Mouse (Mus musculus): ENCODE measurements at regions not wholly inside any gene's neighbourhood (a gene's known extent, or its start where the extent isn't known, plus 50 kb on each side); places are given as distances from the start of the nearest gene placed in this dataset.
A peak's percentile ranks its signal among the peaks of the same experiment; 100 is the strongest.

GRCm38 (mm10) chr6:141097338-141098122 lies 151.5 kb upstream of the Pde3a start:
- Histone ChIP-seq H3K27me3 (ENCODE audit: control insufficient read depth, insufficient read depth, low read length, poor library complexity, severe bottlenecking) (no peaks in the 10 kb centered on the region), H3K36me3 (ENCODE audit: control insufficient read depth, insufficient read depth, low read length, poor library complexity, severe bottlenecking) (no peaks in the 10 kb centered on the region)
- DNase-seq (ENCODE audit: low read depth, low spot score): no peak

GRCm38 (mm10) chr6:141118287-141118686 lies 130.8 kb upstream of the Pde3a start:
- Histone ChIP-seq H3K36me3 (ENCODE audit: control insufficient read depth, insufficient read depth, low read length, poor library complexity, severe bottlenecking) (no peaks in the 10 kb centered on the region), H3K27me3 (ENCODE audit: control insufficient read depth, insufficient read depth, low read length, poor library complexity, severe bottlenecking) (no peaks in the 10 kb centered on the region)
- DNase-seq (ENCODE audit: low read depth, low spot score): no peak

GRCm38 (mm10) chr6:141126614-141127396 lies 122.3 kb upstream of the Pde3a start:
- DNase-seq (ENCODE audit: low read depth, low spot score): no peak
- Histone ChIP-seq H3K36me3 (ENCODE audit: control insufficient read depth, insufficient read depth, low read length, poor library complexity, severe bottlenecking) (no peaks in the 10 kb centered on the region), H3K27me3 (ENCODE audit: control insufficient read depth, insufficient read depth, low read length, poor library complexity, severe bottlenecking) (no peaks in the 10 kb centered on the region)

GRCm38 (mm10) chr6:141129596-141129995 lies 119.5 kb upstream of the Pde3a start:
- DNase-seq (ENCODE audit: low read depth, low spot score): no peak
- no peaks in the 10 kb centered on the region for H3K27me3 ChIP-seq (ENCODE audit: control insufficient read depth, insufficient read depth, low read length, poor library complexity, severe bottlenecking)
- H3K36me3 ChIP-seq (ENCODE audit: control insufficient read depth, insufficient read depth, low read length, poor library complexity, severe bottlenecking): no peaks in the 10 kb centered on the region

- DNase-seq (ENCODE audit: low read depth, low spot score): no peak
- no peaks in the 10 kb centered on the region for H3K36me3 ChIP-seq (ENCODE audit: control insufficient read depth, insufficient read depth, low read length, poor library complexity, severe bottlenecking)
- H3K27me3 ChIP-seq (ENCODE audit: control insufficient read depth, insufficient read depth, low read length, poor library complexity, severe bottlenecking): no peaks in the 10 kb centered on the region
These were observed 114.9 kb upstream of the Pde3a start for GRCm38 (mm10) chr6:141134176-141134575.

- no peaks in the 10 kb centered on the region for H3K27me3 ChIP-seq (ENCODE audit: control insufficient read depth, insufficient read depth, low read length, poor library complexity, severe bottlenecking)
- H3K36me3 ChIP-seq (ENCODE audit: control insufficient read depth, insufficient read depth, low read length, poor library complexity, severe bottlenecking): no peaks in the 10 kb centered on the region
- DNase-seq (ENCODE audit: low read depth, low spot score): no peak
These were observed 112.2 kb upstream of the Pde3a start for GRCm38 (mm10) chr6:141136664-141137375.

GRCm38 (mm10) chr6:141141016-141141415 lies 108.1 kb upstream of the Pde3a start:
- no peaks in the 10 kb centered on the region for H3K36me3 ChIP-seq (ENCODE audit: control insufficient read depth, insufficient read depth, low read length, poor library complexity, severe bottlenecking)
- no peaks in the 10 kb centered on the region for H3K27me3 ChIP-seq (ENCODE audit: control insufficient read depth, insufficient read depth, low read length, poor library complexity, severe bottlenecking)
- no peak for DNase-seq (ENCODE audit: low read depth, low spot score)

- H3K36me3 ChIP-seq (ENCODE audit: control insufficient read depth, insufficient read depth, low read length, poor library complexity, severe bottlenecking): no peaks in the 10 kb centered on the region
- DNase-seq (ENCODE audit: low read depth, low spot score): no peak
- H3K27me3 ChIP-seq (ENCODE audit: control insufficient read depth, insufficient read depth, low read length, poor library complexity, severe bottlenecking): no peaks in the 10 kb centered on the region
These were observed 100.5 kb upstream of the Pde3a start for GRCm38 (mm10) chr6:141148417-141149169.

- H3K36me3 ChIP-seq (ENCODE audit: control insufficient read depth, insufficient read depth, low read length, poor library complexity, severe bottlenecking): no peaks in the 10 kb centered on the region
- H3K27me3 ChIP-seq (ENCODE audit: control insufficient read depth, insufficient read depth, low read length, poor library complexity, severe bottlenecking): no peaks in the 10 kb centered on the region
- DNase-seq (ENCODE audit: low read depth, low spot score): no peak
These were observed 99.7 kb upstream of the Pde3a start for GRCm38 (mm10) chr6:141149170-141149917.

GRCm38 (mm10) chr6:141159326-141159725 lies 89.7 kb upstream of the Pde3a start:
- no peak for DNase-seq (ENCODE audit: low read depth, low spot score)
- no peaks in the 10 kb centered on the region for H3K27me3 ChIP-seq (ENCODE audit: control insufficient read depth, insufficient read depth, low read length, poor library complexity, severe bottlenecking)
- H3K36me3 ChIP-seq (ENCODE audit: control insufficient read depth, insufficient read depth, low read length, poor library complexity, severe bottlenecking): no peaks in the 10 kb centered on the region

- H3K36me3 ChIP-seq (ENCODE audit: control insufficient read depth, insufficient read depth, low read length, poor library complexity, severe bottlenecking): no peaks in the 10 kb centered on the region
- DNase-seq (ENCODE audit: low read depth, low spot score): no peak
- no peaks in the 10 kb centered on the region for H3K27me3 ChIP-seq (ENCODE audit: control insufficient read depth, insufficient read depth, low read length, poor library complexity, severe bottlenecking)
These were observed 87.3 kb upstream of the Pde3a start for GRCm38 (mm10) chr6:141161626-141162233.

GRCm38 (mm10) chr6:141167270-141167669 lies 81.8 kb upstream of the Pde3a start:
- no peaks in the 10 kb centered on the region for H3K27me3 ChIP-seq (ENCODE audit: control insufficient read depth, insufficient read depth, low read length, poor library complexity, severe bottlenecking)
- DNase-seq (ENCODE audit: low read depth, low spot score): peak; percentile 12
- H3K36me3 ChIP-seq (ENCODE audit: control insufficient read depth, insufficient read depth, low read length, poor library complexity, severe bottlenecking): no peaks in the 10 kb centered on the region

GRCm38 (mm10) chr6:141168356-141168755 lies 80.7 kb upstream of the Pde3a start:
- no peak for DNase-seq (ENCODE audit: low read depth, low spot score)
- Histone ChIP-seq H3K27me3 (ENCODE audit: control insufficient read depth, insufficient read depth, low read length, poor library complexity, severe bottlenecking) (no peaks in the 10 kb centered on the region), H3K36me3 (ENCODE audit: control insufficient read depth, insufficient read depth, low read length, poor library complexity, severe bottlenecking) (no peaks in the 10 kb centered on the region)

All from splenic B cell, adult 2 months (primary cell).